Mouse (Mus musculus): ENCODE data around the gene Cab39. TPM values are rescaled to one million over a fixed set of nuclear protein-coding genes. Genes with fewer than 3 reads are reported as not detected.
"Not testable (repeated sequence)": the region's sequence is repeated elsewhere in the genome, so short reads cannot be mapped to it uniquely, and the experiment has no call there.

Cab39 gene
- polyA plus RNA-seq, 1 experiment from 2014 or later: 11.2 TPM

GRCm38 (mm10) chr1:85791476-85791875, 1.8 kb upstream of the Cab39 start:
- no peak overlapping the region for H3K4me3 ChIP-seq (replicated peaks)
- H3K36me3 ChIP-seq (replicated peaks): 0 out of 2 replicates have a peak, but pooled peaks cover 5% of the 10 kb centered on the region
- no peak overlapping the region for H3K9ac ChIP-seq
- H3K4me1 ChIP-seq (replicated peaks): peaks cover 16% of the 10 kb centered on the region
- no peaks in the 10 kb centered on the region for H3K9me3 ChIP-seq (replicated peaks)
- H3K4me2 ChIP-seq: no peak overlapping the region
- ATAC-seq (ENCODE audit: insufficient read depth): no peak
- 74% methylated on average over 3 of the region's 3 CpGs for WGBS (ENCODE audit: insufficient replicate concordance)
- H3K27ac ChIP-seq (replicated peaks): no peak overlapping the region
- 0 out of 2 replicates have a peak, but pooled peaks cover 3% of the 10 kb centered on the region for H3K27me3 ChIP-seq

GRCm38 (mm10) chr1:85794106-85794771, 998 bp downstream of the Cab39 start:
- peak overlapping the region; percentile 81 for H3K4me2 ChIP-seq
- WGBS (ENCODE audit: insufficient replicate concordance): under 1% methylated on average over 38 of the region's 38 CpGs
- H3K9ac ChIP-seq: peak overlapping the region; percentile 93
- ATAC-seq (ENCODE audit: insufficient read depth): peak; percentile 69
- peak overlapping the region; percentile 90 for H3K27ac ChIP-seq (replicated peaks)
- peak overlapping the region; percentile 96 for H3K4me3 ChIP-seq (replicated peaks)
- H3K36me3 ChIP-seq (replicated peaks): 0 out of 2 replicates have a peak, but pooled peaks cover 8% of the 10 kb centered on the region
- H3K9me3 ChIP-seq (replicated peaks): no peaks in the 10 kb centered on the region
- H3K27me3 ChIP-seq: 0 out of 2 replicates have a peak, but pooled peaks cover 3% of the 10 kb centered on the region
- peaks cover 26% of the 10 kb centered on the region for H3K4me1 ChIP-seq (replicated peaks)

DNA sequence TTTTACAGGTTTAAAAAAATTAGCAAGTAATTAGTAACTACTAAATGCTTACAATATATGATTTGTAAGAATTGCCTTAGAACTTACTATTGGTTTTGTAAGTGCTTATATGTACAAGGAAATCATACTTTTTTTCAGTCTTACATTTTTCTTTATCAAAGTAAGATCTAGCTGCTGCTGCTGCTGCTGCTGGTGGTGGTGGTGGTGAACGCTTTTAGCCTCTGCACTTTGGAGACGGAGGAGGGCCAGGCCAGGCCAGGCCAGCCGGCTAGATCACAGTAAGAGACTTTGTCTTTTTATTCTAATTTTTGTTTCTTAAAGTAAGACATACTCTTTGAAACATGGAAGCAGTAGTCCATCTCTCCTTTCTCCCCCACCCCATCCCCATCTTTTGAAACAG, 2.0 kb downstream of the Cab39 start:
- WGBS (ENCODE audit: insufficient replicate concordance): 32% methylated on average over 3 of the region's 3 CpGs
- Histone ChIP-seq H3K4me2 (peak overlapping the region; percentile 51), H3K27ac (replicated peaks) (no peak overlapping the region), H3K9me3 (replicated peaks) (no peaks in the 10 kb centered on the region), H3K9ac (no peak overlapping the region), H3K4me3 (replicated peaks) (peak overlapping the region; percentile 25), H3K36me3 (replicated peaks) (0 out of 2 replicates have a peak, but pooled peaks cover 8% of the 10 kb centered on the region), H3K4me1 (replicated peaks) (peaks cover 30% of the 10 kb centered on the region), H3K27me3 (no peaks in the 10 kb centered on the region)
- no peak for ATAC-seq (ENCODE audit: insufficient read depth)

DNA sequence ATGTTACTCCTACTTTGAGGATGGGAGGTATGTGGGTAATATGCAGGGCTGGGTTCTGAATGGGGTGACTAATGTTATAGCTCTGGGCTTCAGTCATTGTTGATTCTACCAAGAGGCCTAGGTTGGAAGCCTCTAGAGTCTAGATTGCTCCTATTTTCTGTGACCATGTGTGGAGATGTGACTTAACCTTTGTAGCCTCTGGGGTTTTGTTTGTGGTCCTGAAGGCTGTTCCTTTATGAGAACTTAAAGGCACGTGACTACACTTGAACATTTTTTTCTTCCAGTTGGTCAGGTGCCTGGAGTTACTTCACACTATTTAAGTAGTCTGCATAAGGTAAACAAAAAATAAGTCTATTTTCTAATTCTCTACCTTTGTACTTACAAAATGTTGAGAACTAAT, 6.5 kb downstream of the Cab39 start:
- H3K9me3 ChIP-seq (replicated peaks): no peaks in the 10 kb centered on the region
- H3K36me3 ChIP-seq (replicated peaks): 0 out of 2 replicates have a peak, but pooled peaks cover 8% of the 10 kb centered on the region
- H3K4me2 ChIP-seq: no peak overlapping the region
- 63% methylated on average over 1 of the region's 1 CpGs for WGBS (ENCODE audit: insufficient replicate concordance)
- no peak overlapping the region for H3K27ac ChIP-seq (replicated peaks)
- no peak overlapping the region for H3K9ac ChIP-seq
- no peaks in the 10 kb centered on the region for H3K27me3 ChIP-seq
- H3K4me1 ChIP-seq (replicated peaks): peaks cover 30% of the 10 kb centered on the region
- ATAC-seq (ENCODE audit: insufficient read depth): no peak
- no peak overlapping the region for H3K4me3 ChIP-seq (replicated peaks)

- 80% methylated on average over 1 of the region's 1 CpGs for WGBS (ENCODE audit: insufficient replicate concordance)
Observed at GRCm38 (mm10) chr1:85802517-85802916, 9.3 kb downstream of the Cab39 start.

GRCm38 (mm10) chr1:85804551-85804950, 11.3 kb downstream of the Cab39 start:
- H3K9ac ChIP-seq: no peak overlapping the region
- H3K4me3 ChIP-seq (replicated peaks): no peak overlapping the region
- no peaks in the 10 kb centered on the region for H3K9me3 ChIP-seq (replicated peaks)
- H3K36me3 ChIP-seq (replicated peaks): no peaks in the 10 kb centered on the region
- ATAC-seq (ENCODE audit: insufficient read depth): no peak
- H3K4me1 ChIP-seq (replicated peaks): peaks cover 25% of the 10 kb centered on the region
- no peaks in the 10 kb centered on the region for H3K27me3 ChIP-seq
- H3K4me2 ChIP-seq: no peak overlapping the region
- WGBS (ENCODE audit: insufficient replicate concordance): 85% methylated on average over 8 of the region's 8 CpGs
- H3K27ac ChIP-seq (replicated peaks): no peak overlapping the region

More at GRCm38 (mm10) chr1:85802517-85802916, 9.3 kb downstream of the Cab39 start:
- no peaks in the 10 kb centered on the region for H3K36me3 ChIP-seq (replicated peaks)
- no peak overlapping the region for H3K4me2 ChIP-seq
- H3K4me3 ChIP-seq (replicated peaks): no peak overlapping the region
- H3K27me3 ChIP-seq: no peaks in the 10 kb centered on the region
- no peaks in the 10 kb centered on the region for H3K9me3 ChIP-seq (replicated peaks)
- H3K9ac ChIP-seq: no peak overlapping the region
- no peak for ATAC-seq (ENCODE audit: insufficient read depth)
- no peak overlapping the region for H3K27ac ChIP-seq (replicated peaks)
- H3K4me1 ChIP-seq (replicated peaks): peaks cover 20% of the 10 kb centered on the region

GRCm38 (mm10) chr1:85809256-85809655, 16.0 kb downstream of the Cab39 start:
- Histone ChIP-seq H3K4me2 (no peak overlapping the region), H3K27ac (replicated peaks) (no peak overlapping the region), H3K4me3 (replicated peaks) (no peak overlapping the region), H3K9ac (no peak overlapping the region), H3K4me1 (replicated peaks) (peaks cover 45% of the 10 kb centered on the region), H3K9me3 (replicated peaks) (no peaks in the 10 kb centered on the region), H3K36me3 (replicated peaks) (no peaks in the 10 kb centered on the region), H3K27me3 (no peaks in the 10 kb centered on the region)
- 43% methylated on average over 4 of the region's 4 CpGs for WGBS (ENCODE audit: insufficient replicate concordance)
- ATAC-seq (ENCODE audit: insufficient read depth): no peak

DNA sequence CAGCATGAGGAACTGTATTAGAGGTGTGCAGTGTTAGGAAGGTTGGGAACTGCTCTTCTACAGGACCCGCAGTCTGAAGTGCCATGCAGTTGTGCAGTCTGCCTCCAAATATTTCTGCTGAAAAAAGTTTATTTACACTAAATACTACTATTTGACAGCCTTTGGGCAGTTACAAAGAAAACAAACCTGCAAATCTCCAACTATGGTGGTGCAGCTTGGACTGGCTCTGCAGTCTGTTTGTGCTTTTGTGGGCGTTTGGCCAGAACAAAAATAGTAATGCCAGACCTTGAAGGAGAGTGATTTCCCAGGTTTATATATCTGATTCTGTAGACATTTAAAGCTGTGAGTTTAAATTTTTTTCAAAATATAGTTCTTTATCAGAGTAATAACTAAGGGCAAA, 17.1 kb downstream of the Cab39 start:
- Histone ChIP-seq H3K9ac (no peak overlapping the region), H3K27me3 (no peaks in the 10 kb centered on the region), H3K4me2 (no peak overlapping the region), H3K4me3 (replicated peaks) (no peak overlapping the region), H3K36me3 (replicated peaks) (no peaks in the 10 kb centered on the region), H3K4me1 (replicated peaks) (peaks cover 45% of the 10 kb centered on the region), H3K9me3 (replicated peaks) (no peaks in the 10 kb centered on the region), H3K27ac (replicated peaks) (no peak overlapping the region)
- no peak for ATAC-seq (ENCODE audit: insufficient read depth)
- 70% methylated on average over 2 of the region's 2 CpGs for WGBS (ENCODE audit: insufficient replicate concordance)

GRCm38 (mm10) chr1:85810787-85811186, 17.5 kb downstream of the Cab39 start:
- Histone ChIP-seq H3K4me3 (replicated peaks) (no peak overlapping the region), H3K27me3 (no peaks in the 10 kb centered on the region), H3K36me3 (replicated peaks) (no peaks in the 10 kb centered on the region), H3K4me1 (replicated peaks) (peaks cover 45% of the 10 kb centered on the region), H3K9ac (no peak overlapping the region), H3K9me3 (replicated peaks) (no peaks in the 10 kb centered on the region), H3K4me2 (no peak overlapping the region), H3K27ac (replicated peaks) (no peak overlapping the region)
- WGBS (ENCODE audit: insufficient replicate concordance): 68% methylated on average over 2 of the region's 2 CpGs
- no peak for ATAC-seq (ENCODE audit: insufficient read depth)

- not testable (repeated sequence) for H3K9ac ChIP-seq; H3K4me3 ChIP-seq (replicated peaks); H3K9me3 ChIP-seq (replicated peaks); H3K27me3 ChIP-seq; ATAC-seq (ENCODE audit: insufficient read depth); H3K4me2 ChIP-seq; H3K27ac ChIP-seq (replicated peaks)
- Histone ChIP-seq H3K4me1 (replicated peaks) (peaks cover 32% of the 10 kb centered on the region), H3K36me3 (replicated peaks) (peaks cover 13% of the 10 kb centered on the region)
Observed at GRCm38 (mm10) chr1:85814213-85814612, 21.0 kb downstream of the Cab39 start.

GRCm38 (mm10) chr1:85818121-85818520, 24.9 kb downstream of the Cab39 start:
- Histone ChIP-seq H3K36me3 (replicated peaks) (peaks cover 48% of the 10 kb centered on the region), H3K4me2 (no peak overlapping the region), H3K9me3 (replicated peaks) (no peaks in the 10 kb centered on the region), H3K4me3 (replicated peaks) (no peak overlapping the region), H3K27me3 (no peaks in the 10 kb centered on the region), H3K27ac (replicated peaks) (no peak overlapping the region), H3K9ac (no peak overlapping the region), H3K4me1 (replicated peaks) (peaks cover 9% of the 10 kb centered on the region)
- WGBS (ENCODE audit: insufficient replicate concordance): 87% methylated on average over 6 of the region's 6 CpGs
- no peak for ATAC-seq (ENCODE audit: insufficient read depth)

- Histone ChIP-seq H3K27me3 (no peaks in the 10 kb centered on the region), H3K9ac (no peak overlapping the region), H3K4me2 (no peak overlapping the region), H3K36me3 (replicated peaks) (peaks cover 52% of the 10 kb centered on the region), H3K4me3 (replicated peaks) (no peak overlapping the region), H3K4me1 (replicated peaks) (no peaks in the 10 kb centered on the region), H3K27ac (replicated peaks) (no peak overlapping the region), H3K9me3 (replicated peaks) (no peaks in the 10 kb centered on the region)
- WGBS (ENCODE audit: insufficient replicate concordance): 91% methylated on average over 1 of the region's 1 CpGs
- no peak for ATAC-seq (ENCODE audit: insufficient read depth)
Observed at GRCm38 (mm10) chr1:85819695-85820094, 26.5 kb downstream of the Cab39 start.
